Mouse (Mus musculus): ENCODE results near the gene Tnr. TPM values are rescaled to one million over a fixed set of nuclear protein-coding genes. Genes with fewer than 3 reads are reported as not detected.

Tnr gene
- polyA plus RNA-seq, 1 experiment = not detected

- no peaks in the 10 kb centered on the region for H3K27me3 ChIP-seq (ENCODE audit: control insufficient read depth, insufficient read depth, low read length)
- TF ChIP-seq POLR2A (IDR thresholded peaks at IDR 0.05; ENCODE audit: low read depth, low read length) = no peak
- TF ChIP-seq CTCF (IDR thresholded peaks at IDR 0.05; ENCODE audit: extremely low read depth, insufficient read depth, insufficient read length, insufficient replicate concordance) = no peak
- no peaks in the 10 kb centered on the region for H3K4me1 ChIP-seq (ENCODE audit: control insufficient read depth, insufficient read depth, insufficient read length)
- no peak overlapping the region for H3K4me3 ChIP-seq (ENCODE audit: extremely low read depth, insufficient read depth, insufficient read length)
- H3K27ac ChIP-seq (ENCODE audit: insufficient read depth, low read length) = no peak overlapping the region
- no peaks in the 10 kb centered on the region for H3K36me3 ChIP-seq (ENCODE audit: control insufficient read depth, insufficient read depth, low read length)
- 29% methylated on average over 4 of the region's 4 CpGs for WGBS
- DNase-seq (ENCODE audit: low read depth in 1 of 2, low spot score in 2 of 2) = no peak
Measured at GRCm38 (mm10) chr1:159535582-159535981, 12.0 kb downstream of the Tnr start.

GRCm38 (mm10) chr1:159537541-159537940 lies 14.0 kb downstream of the Tnr start:
- no peak for DNase-seq (ENCODE audit: low read depth in 1 of 2, low spot score in 2 of 2)
- H3K4me3 ChIP-seq (ENCODE audit: extremely low read depth, insufficient read depth, insufficient read length) = no peak overlapping the region
- H3K27me3 ChIP-seq (ENCODE audit: control insufficient read depth, insufficient read depth, low read length) = no peaks in the 10 kb centered on the region
- no peak overlapping the region for H3K27ac ChIP-seq (ENCODE audit: insufficient read depth, low read length)
- no peaks in the 10 kb centered on the region for H3K36me3 ChIP-seq (ENCODE audit: control insufficient read depth, insufficient read depth, low read length)
- TF ChIP-seq CTCF (IDR thresholded peaks at IDR 0.05; ENCODE audit: extremely low read depth, insufficient read depth, insufficient read length, insufficient replicate concordance) (no peak), POLR2A (IDR thresholded peaks at IDR 0.05; ENCODE audit: low read depth, low read length) (no peak)
- no peaks in the 10 kb centered on the region for H3K4me1 ChIP-seq (ENCODE audit: control insufficient read depth, insufficient read depth, insufficient read length)

- Histone ChIP-seq H3K4me1 (ENCODE audit: control insufficient read depth, insufficient read depth, insufficient read length) (no peaks in the 10 kb centered on the region), H3K27me3 (ENCODE audit: control insufficient read depth, insufficient read depth, low read length) (no peaks in the 10 kb centered on the region), H3K4me3 (ENCODE audit: extremely low read depth, insufficient read depth, insufficient read length) (no peak overlapping the region), H3K27ac (ENCODE audit: insufficient read depth, low read length) (no peak overlapping the region), H3K36me3 (ENCODE audit: control insufficient read depth, insufficient read depth, low read length) (no peaks in the 10 kb centered on the region)
- DNase-seq (ENCODE audit: low read depth in 1 of 2, low spot score in 2 of 2) = no peak
- TF ChIP-seq CTCF (IDR thresholded peaks at IDR 0.05; ENCODE audit: extremely low read depth, insufficient read depth, insufficient read length, insufficient replicate concordance) (no peak), POLR2A (IDR thresholded peaks at IDR 0.05; ENCODE audit: low read depth, low read length) (no peak)
- 58% methylated on average over 7 of the region's 7 CpGs for WGBS
Measured at GRCm38 (mm10) chr1:159538076-159538475, 14.5 kb downstream of the Tnr start.

GRCm38 (mm10) chr1:159545470-159546145 lies 22.0 kb downstream of the Tnr start:
- Histone ChIP-seq H3K27ac (ENCODE audit: insufficient read depth, low read length) (no peak overlapping the region), H3K4me3 (ENCODE audit: extremely low read depth, insufficient read depth, insufficient read length) (no peak overlapping the region), H3K36me3 (ENCODE audit: control insufficient read depth, insufficient read depth, low read length) (no peaks in the 10 kb centered on the region), H3K4me1 (ENCODE audit: control insufficient read depth, insufficient read depth, insufficient read length) (no peaks in the 10 kb centered on the region), H3K27me3 (ENCODE audit: control insufficient read depth, insufficient read depth, low read length) (no peaks in the 10 kb centered on the region)
- DNase-seq (ENCODE audit: low read depth in 1 of 2, low spot score in 2 of 2) = no peak
- TF ChIP-seq POLR2A (IDR thresholded peaks at IDR 0.05; ENCODE audit: low read depth, low read length) (no peak), CTCF (IDR thresholded peaks at IDR 0.05; ENCODE audit: extremely low read depth, insufficient read depth, insufficient read length, insufficient replicate concordance) (no peak)
- WGBS = 69% methylated on average over 9 of the region's 9 CpGs

- no peaks in the 10 kb centered on the region for H3K27me3 ChIP-seq (ENCODE audit: control insufficient read depth, insufficient read depth, low read length)
- DNase-seq (ENCODE audit: low read depth in 1 of 2, low spot score in 2 of 2) = no peak
- WGBS = 63% methylated on average over 10 of the region's 10 CpGs
- H3K27ac ChIP-seq (ENCODE audit: insufficient read depth, low read length) = no peak overlapping the region
- H3K4me1 ChIP-seq (ENCODE audit: control insufficient read depth, insufficient read depth, insufficient read length) = no peaks in the 10 kb centered on the region
- TF ChIP-seq CTCF (IDR thresholded peaks at IDR 0.05; ENCODE audit: extremely low read depth, insufficient read depth, insufficient read length, insufficient replicate concordance) = no peak
- TF ChIP-seq POLR2A (IDR thresholded peaks at IDR 0.05; ENCODE audit: low read depth, low read length) = no peak
- no peaks in the 10 kb centered on the region for H3K36me3 ChIP-seq (ENCODE audit: control insufficient read depth, insufficient read depth, low read length)
- H3K4me3 ChIP-seq (ENCODE audit: extremely low read depth, insufficient read depth, insufficient read length) = no peak overlapping the region
Measured at GRCm38 (mm10) chr1:159551036-159551435, 27.5 kb downstream of the Tnr start.

GRCm38 (mm10) chr1:159551591-159552442 lies 28.2 kb downstream of the Tnr start:
- WGBS = 41% methylated on average over 17 of the region's 17 CpGs
- Histone ChIP-seq H3K4me3 (ENCODE audit: extremely low read depth, insufficient read depth, insufficient read length) (no peak overlapping the region), H3K27ac (ENCODE audit: insufficient read depth, low read length) (no peak overlapping the region), H3K36me3 (ENCODE audit: control insufficient read depth, insufficient read depth, low read length) (no peaks in the 10 kb centered on the region), H3K4me1 (ENCODE audit: control insufficient read depth, insufficient read depth, insufficient read length) (no peaks in the 10 kb centered on the region), H3K27me3 (ENCODE audit: control insufficient read depth, insufficient read depth, low read length) (no peaks in the 10 kb centered on the region)
- no peak for DNase-seq (ENCODE audit: low read depth in 1 of 2, low spot score in 2 of 2)
- TF ChIP-seq POLR2A (IDR thresholded peaks at IDR 0.05; ENCODE audit: low read depth, low read length) (no peak), CTCF (IDR thresholded peaks at IDR 0.05; ENCODE audit: extremely low read depth, insufficient read depth, insufficient read length, insufficient replicate concordance) (no peak)

GRCm38 (mm10) chr1:159561616-159562015 lies 38.0 kb downstream of the Tnr start:
- no peak for DNase-seq (ENCODE audit: low read depth in 1 of 2, low spot score in 2 of 2)
- H3K27me3 ChIP-seq (ENCODE audit: control insufficient read depth, insufficient read depth, low read length) = no peaks in the 10 kb centered on the region
- no peak overlapping the region for H3K27ac ChIP-seq (ENCODE audit: insufficient read depth, low read length)
- no peak overlapping the region for H3K4me3 ChIP-seq (ENCODE audit: extremely low read depth, insufficient read depth, insufficient read length)
- no peak for TF ChIP-seq CTCF (IDR thresholded peaks at IDR 0.05; ENCODE audit: extremely low read depth, insufficient read depth, insufficient read length, insufficient replicate concordance)
- TF ChIP-seq POLR2A (IDR thresholded peaks at IDR 0.05; ENCODE audit: low read depth, low read length) = no peak
- WGBS = 65% methylated on average over 3 of the region's 3 CpGs
- H3K36me3 ChIP-seq (ENCODE audit: control insufficient read depth, insufficient read depth, low read length) = no peaks in the 10 kb centered on the region
- H3K4me1 ChIP-seq (ENCODE audit: control insufficient read depth, insufficient read depth, insufficient read length) = no peaks in the 10 kb centered on the region
